Mouse (Mus musculus) cerebellum, adult 2 months (tissue): ENCODE measurements around the gene Nr1h2. TPM values are rescaled to one million over a fixed set of nuclear protein-coding genes. Genes with fewer than 3 reads are reported as not detected.
A peak's percentile ranks its signal among the peaks of the same experiment; 100 is the strongest.

ENCODE experiments used
- DNase-seq, 2 experiments: peaks; one replicate each; pipeline ENCODE4 v3.0.0; 2021
- H3K27ac ChIP-seq: fragments of 200-500 bp; 2 replicates; pipeline ENCODE4 v1.5.1; 2012; ENCODE audit warnings: low read length, control low read depth, inconsistent platforms; ENCODE audit not compliant: insufficient read depth
- H3K27me3 ChIP-seq: fragments of 200-500 bp; 2 replicates; pipeline ENCODE4 v1.6.1; 2012; ENCODE audit warnings: inconsistent platforms, mild to moderate bottlenecking, low read length, moderate library complexity; ENCODE audit not compliant: control insufficient read depth, insufficient read depth
- H3K4me1 ChIP-seq: fragments of 200-500 bp; 2 replicates; pipeline ENCODE4 v1.6.1; 2011; ENCODE audit warnings: low read length; ENCODE audit not compliant: control insufficient read depth, insufficient read depth
- H3K4me3 ChIP-seq: fragments of 200-500 bp; replicated peaks from 2 replicates; pipeline ENCODE3; 2011; ENCODE audit warnings: mild to moderate bottlenecking, low read depth, low read length, control low read depth; ENCODE audit not compliant: insufficient read depth
- CTCF ChIP-seq: fragments of 200-500 bp; IDR thresholded peaks from 2 replicates; pipeline ENCODE4 v1.5.1; 2011; ENCODE audit warnings: low read depth, mild to moderate bottlenecking, control low read depth, low read length, moderate library complexity, borderline replicate concordance; ENCODE audit not compliant: insufficient read depth
- POLR2A ChIP-seq: fragments of 200-500 bp; IDR thresholded peaks from 2 replicates; pipeline ENCODE4 v1.6.1; 2011; ENCODE audit warnings: low read length, control low read depth, borderline replicate concordance; ENCODE audit not compliant: insufficient read depth
- WGBS: fragments of 180-500 bp; shearing (Covaris S2); methylation state at CpG from one replicate; pipeline ENCODE4 v1.1.7; 2018; 5-methylcytosine and 5-hydroxymethylcytosine counted together
- polyA plus RNA-seq: library from polyadenylated mRNA; depleted of rRNA; stranded (reverse); fragments of >200 nt; gene quantifications from 2 replicates; pipeline ENCODE4 v1.2.3, GENCODE M21; 2012

Gene Nr1h2
- polyA plus RNA-seq, 1 experiment = 106 TPM

DNA sequence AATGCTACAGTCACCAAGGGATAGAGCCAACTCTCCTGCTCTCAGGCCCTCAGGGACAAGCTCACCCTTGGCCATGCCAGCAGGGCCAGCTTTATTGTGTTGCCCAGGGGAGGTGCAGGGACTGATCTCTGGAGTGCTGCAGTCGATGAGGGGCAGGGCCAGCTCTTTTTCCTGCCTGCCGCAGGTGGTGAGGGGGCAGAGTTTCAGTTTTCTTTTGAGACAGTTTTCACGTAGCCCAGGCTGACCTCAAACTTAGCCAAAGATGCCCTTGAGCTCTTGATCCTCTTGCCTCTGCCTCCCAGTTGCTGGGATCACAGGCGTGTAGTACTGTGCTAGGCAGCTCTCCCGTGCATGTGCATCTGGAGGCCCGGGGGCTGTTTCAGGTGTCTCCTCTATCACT is 17.2 kb upstream of the Nr1h2 start:
- Histone ChIP-seq H3K27me3 (no peaks in the 10 kb centered on the region), H3K4me1 (no peaks in the 10 kb centered on the region), H3K4me3 (no peak overlapping the region), H3K27ac (no peak overlapping the region)
- 84% methylated on average over 6 of the region's 6 CpGs for WGBS
- DNase-seq = no peak
- TF ChIP-seq CTCF = no peak
- TF ChIP-seq POLR2A = no peak

DNA sequence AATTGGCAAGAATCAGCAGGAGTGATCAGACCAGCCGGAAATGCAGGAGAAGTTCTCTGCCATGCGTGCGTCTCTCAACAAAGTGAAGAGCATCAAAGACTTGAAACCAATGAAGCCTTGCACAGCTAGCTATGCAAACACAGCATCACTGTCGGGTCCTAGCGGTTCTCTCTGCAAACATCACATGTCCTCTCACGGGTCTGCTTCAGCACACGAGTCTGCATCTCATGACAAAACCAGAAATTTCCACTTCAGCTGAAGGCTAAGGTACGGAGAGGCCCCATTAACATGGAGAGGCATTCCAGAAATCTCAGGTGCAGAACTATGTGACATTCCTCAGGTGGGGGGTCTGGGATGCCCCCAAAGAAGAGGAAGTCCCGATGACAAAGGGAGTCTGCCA is 15.1 kb upstream of the Nr1h2 start:
- 54% methylated on average over 9 of the region's 9 CpGs for WGBS
- no peak for DNase-seq
- Histone ChIP-seq H3K4me3 (no peak overlapping the region), H3K27ac (no peak overlapping the region), H3K4me1 (no peaks in the 10 kb centered on the region), H3K27me3 (no peaks in the 10 kb centered on the region)
- TF ChIP-seq CTCF = no peak
- TF ChIP-seq POLR2A = no peak

- no peak for DNase-seq
- Histone ChIP-seq H3K27me3 (no peaks in the 10 kb centered on the region), H3K27ac (no peak overlapping the region), H3K4me1 (no peaks in the 10 kb centered on the region), H3K4me3 (no peak overlapping the region)
- 62% methylated on average over 6 of the region's 6 CpGs for WGBS
- TF ChIP-seq CTCF (no peak), POLR2A (no peak)
Observed at GRCm38 (mm10) chr7:44565414-44565813, 11.7 kb upstream of the Nr1h2 start.

DNA sequence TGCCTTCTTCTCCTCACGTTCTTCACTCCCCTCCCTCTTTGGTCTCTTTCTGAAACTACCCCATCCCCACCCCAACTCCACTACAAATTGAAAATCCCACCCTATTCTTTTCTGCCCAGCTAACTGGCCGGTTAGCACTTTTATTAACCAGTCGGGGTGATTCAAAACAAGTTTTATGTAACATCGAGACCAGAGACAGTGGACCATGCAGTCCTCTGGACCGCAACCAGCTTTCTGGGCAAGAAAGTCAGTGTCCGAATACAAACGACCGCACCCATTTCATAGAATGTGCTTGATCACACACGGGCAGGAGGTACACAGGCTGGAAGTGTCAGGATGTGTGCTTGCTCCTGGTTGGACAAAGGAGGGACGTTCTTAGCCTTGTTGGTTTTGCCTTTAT is 10.7 kb upstream of the Nr1h2 start:
- TF ChIP-seq CTCF = no peak
- TF ChIP-seq POLR2A = no peak
- DNase-seq = no peak
- no peaks in the 10 kb centered on the region for H3K27me3 ChIP-seq
- 80% methylated on average over 10 of the region's 10 CpGs for WGBS
- H3K4me3 ChIP-seq = no peak overlapping the region
- no peak overlapping the region for H3K27ac ChIP-seq
- H3K4me1 ChIP-seq = no peaks in the 10 kb centered on the region

- DNase-seq = no peak
- 47% methylated on average over 8 of the region's 8 CpGs for WGBS
- Histone ChIP-seq H3K4me3 (no peak overlapping the region), H3K27me3 (no peaks in the 10 kb centered on the region), H3K4me1 (no peaks in the 10 kb centered on the region), H3K27ac (no peak overlapping the region)
- TF ChIP-seq POLR2A = no peak
- TF ChIP-seq CTCF = no peak
Observed at GRCm38 (mm10) chr7:44563284-44563683, 9.5 kb upstream of the Nr1h2 start.

DNA sequence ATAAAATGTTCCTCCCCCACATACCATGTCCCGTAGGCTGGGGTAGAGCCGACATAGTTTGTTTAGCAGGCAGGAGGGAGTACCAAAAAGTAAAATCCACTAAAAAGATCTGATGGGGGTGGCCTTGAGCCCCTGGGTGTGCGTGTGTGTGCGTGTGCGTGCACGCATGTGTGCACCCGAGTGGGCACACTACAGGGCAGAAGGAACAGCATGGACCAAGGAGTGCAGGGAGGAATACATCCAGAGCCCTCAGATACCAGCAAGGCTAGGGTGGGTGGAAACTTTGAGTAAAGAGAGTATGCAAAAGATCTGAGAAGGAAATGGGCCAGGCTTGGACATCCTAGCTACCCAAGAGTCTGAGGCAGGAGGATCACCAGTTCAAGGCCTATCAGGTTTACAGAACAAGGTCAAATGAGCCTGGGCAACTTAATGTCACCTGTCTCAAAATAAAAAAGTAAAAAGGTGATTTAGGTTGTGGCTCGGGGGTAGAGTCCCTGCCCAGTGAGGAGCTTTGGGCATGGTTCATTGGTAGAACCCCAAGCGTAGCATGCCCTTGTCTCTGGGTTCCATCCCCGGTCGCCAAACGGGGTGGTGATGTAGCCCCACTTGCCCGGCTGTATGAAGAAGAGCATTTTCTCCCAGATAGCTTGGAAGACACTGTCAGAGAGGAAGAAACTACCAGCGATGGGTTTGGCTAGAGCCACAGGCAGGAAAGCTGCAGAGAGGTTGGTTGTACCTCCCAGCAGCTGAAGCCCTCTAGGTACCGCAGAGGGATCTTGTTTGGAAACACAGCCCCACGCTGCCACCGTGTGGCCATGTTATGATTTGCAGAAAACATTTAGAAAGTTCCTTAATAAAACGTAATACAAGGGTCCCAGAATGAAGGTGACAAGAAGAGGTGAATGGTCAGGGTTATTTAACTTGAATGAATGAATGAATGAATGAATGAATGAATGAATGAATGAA is 7.0 kb upstream of the Nr1h2 start:
- H3K27ac ChIP-seq = no peak overlapping the region
- no peak overlapping the region for H3K4me3 ChIP-seq
- 52% methylated on average over 18 of the region's 18 CpGs for WGBS
- TF ChIP-seq POLR2A = no peak
- TF ChIP-seq CTCF = peak; percentile 84
- no peaks in the 10 kb centered on the region for H3K4me1 ChIP-seq
- H3K27me3 ChIP-seq = no peaks in the 10 kb centered on the region
- peak; percentile 78 to 83 for DNase-seq

DNA sequence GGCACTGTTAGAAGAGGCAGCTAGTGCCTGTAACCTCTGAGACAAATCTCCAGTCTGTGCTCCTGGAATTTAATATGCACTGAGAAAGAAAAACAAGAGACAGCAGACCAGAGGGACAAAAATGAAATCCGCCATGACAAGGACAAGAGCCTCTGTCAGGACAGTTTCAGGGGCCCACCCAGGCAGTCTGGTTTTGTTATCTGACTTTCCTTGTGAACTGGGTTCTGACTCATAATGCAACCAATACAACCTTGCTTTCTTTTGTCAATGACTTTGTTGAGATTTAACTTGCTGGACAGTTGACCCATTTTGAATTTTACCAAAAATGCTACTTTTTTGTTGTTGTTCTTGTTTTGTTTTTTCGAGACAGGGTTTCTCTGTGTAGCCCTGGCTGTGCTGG is 3.9 kb upstream of the Nr1h2 start:
- no peak overlapping the region for H3K27ac ChIP-seq
- TF ChIP-seq POLR2A (no peak), CTCF (no peak)
- H3K27me3 ChIP-seq = no peaks in the 10 kb centered on the region
- no peak for DNase-seq
- no peak overlapping the region for H3K4me3 ChIP-seq
- no peaks in the 10 kb centered on the region for H3K4me1 ChIP-seq
- 47% methylated on average over 2 of the region's 2 CpGs for WGBS

- Histone ChIP-seq H3K27me3 (no peaks in the 10 kb centered on the region), H3K4me1 (no peaks in the 10 kb centered on the region), H3K4me3 (peak overlapping the region; percentile 98), H3K27ac (peak overlapping the region; percentile 64; the same call in 1 of the 2 replicates)
- TF ChIP-seq POLR2A (no peak), CTCF (no peak)
- DNase-seq = peak; percentile 34 to 42
- 1% methylated on average over 32 of the region's 32 CpGs for WGBS
Observed at GRCm38 (mm10) chr7:44553196-44553764, 471 bp downstream of the Nr1h2 start.
